Mouse (Mus musculus): Measurements from ENCODE around the gene Mpp1. TPM values are rescaled to one million over a fixed set of nuclear protein-coding genes. Genes with fewer than 3 reads are reported as not detected.

Mpp1 gene
- total and polyA plus RNA-seq, 3 experiments = 38.5 to 101 (median 60.2) TPM

- DNase-seq = peak; percentile 55
Measured at GRCm38 (mm10) chrX:75083982-75084773, 46.6 kb downstream of the Mpp1 start.

- no peak for DNase-seq
Measured at GRCm38 (mm10) chrX:75082351-75082750, 48.5 kb downstream of the Mpp1 start.

Other genes starting within 250 kb of the Mpp1 start
- gene Gab3, start 45.6 kb downstream of the Mpp1 start, total RNA-seq (2021) = 1 to 10 TPM; 1.8 TPM
- gene Gab3, start 45.6 kb downstream of the Mpp1 start, polyA plus RNA-seq (2012; rRNA removed) = 0.56 and 0.65 TPM in 2 replicates
- 10 to 100 TPM; 43.3 to 44.2 TPM for gene Dkc1, start 35.2 kb downstream of the Mpp1 start, total RNA-seq (2021)
- 3.2 and 4.9 TPM in 2 replicates for gene Dkc1, start 35.2 kb downstream of the Mpp1 start, polyA plus RNA-seq (2012; rRNA removed)
- not detected for gene Smim9, start 32.8 kb upstream of the Mpp1 start, total RNA-seq (2021)
- not detected in 2 replicates for gene Smim9, start 32.8 kb upstream of the Mpp1 start, polyA plus RNA-seq (2012; rRNA removed)